Mouse (Mus musculus): Measurements from ENCODE around the gene Clptm1.
"Not testable (repeated sequence)": the region's sequence is repeated elsewhere in the genome, so short reads cannot be mapped to it uniquely, and the experiment has no call there.

The Clptm1 gene

DNA sequence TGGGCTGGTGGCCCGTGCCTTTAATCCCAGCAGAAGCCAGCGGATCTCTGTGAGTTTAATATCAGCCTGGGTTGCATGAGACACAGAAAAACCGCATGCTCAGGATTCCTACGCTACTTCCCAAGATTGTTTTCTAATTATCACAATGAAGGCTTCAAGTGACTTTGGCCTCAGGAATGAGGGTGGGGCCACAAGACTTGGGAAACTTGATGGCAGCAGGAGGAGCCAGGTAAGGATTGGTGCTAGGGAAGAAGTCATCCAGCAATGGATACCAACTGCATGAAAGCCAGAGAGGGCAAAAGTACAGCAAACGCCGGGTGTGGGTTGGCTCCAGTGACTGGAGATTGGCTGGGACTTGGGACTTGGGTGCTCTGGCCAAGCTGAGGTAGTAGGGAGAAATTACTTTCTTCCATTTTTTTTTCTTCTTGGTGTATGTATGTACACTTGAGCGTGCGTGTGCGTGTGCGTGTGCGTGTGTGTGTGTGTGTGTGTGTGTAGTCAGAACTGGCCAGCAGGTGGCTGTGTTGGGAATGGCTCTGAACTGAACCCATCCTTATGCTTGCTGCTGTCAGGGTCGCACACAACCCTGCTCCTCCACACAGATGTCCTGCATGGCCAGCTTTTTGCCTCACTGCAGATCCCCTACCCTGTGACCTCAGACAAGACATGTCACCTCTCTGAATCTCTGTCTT is 55.0 kb downstream of the Clptm1 start:
- no peak for DNase-seq (ENCODE audit: low spot score in 2 of 2)

DNA sequence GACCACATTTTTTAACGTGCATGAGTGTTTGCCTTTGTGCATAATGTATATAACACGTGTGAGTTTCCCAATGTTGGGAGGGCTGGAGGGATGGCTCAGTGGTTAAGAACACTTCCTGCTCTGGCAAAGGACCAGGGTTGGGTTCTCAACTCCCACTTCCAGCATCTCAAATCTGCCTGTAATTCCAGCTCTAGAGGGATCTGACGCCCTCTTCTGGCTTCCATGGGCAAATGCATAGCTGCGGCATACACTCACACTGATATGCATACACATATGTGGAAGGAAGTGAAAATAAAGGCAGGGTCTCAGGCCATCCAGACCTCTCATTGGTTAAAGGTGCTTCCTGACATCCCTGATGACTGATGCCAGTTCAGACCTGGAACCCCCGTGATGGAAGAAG is 57.5 kb downstream of the Clptm1 start:
- DNase-seq (ENCODE audit: low spot score in 2 of 2): no peak

DNA sequence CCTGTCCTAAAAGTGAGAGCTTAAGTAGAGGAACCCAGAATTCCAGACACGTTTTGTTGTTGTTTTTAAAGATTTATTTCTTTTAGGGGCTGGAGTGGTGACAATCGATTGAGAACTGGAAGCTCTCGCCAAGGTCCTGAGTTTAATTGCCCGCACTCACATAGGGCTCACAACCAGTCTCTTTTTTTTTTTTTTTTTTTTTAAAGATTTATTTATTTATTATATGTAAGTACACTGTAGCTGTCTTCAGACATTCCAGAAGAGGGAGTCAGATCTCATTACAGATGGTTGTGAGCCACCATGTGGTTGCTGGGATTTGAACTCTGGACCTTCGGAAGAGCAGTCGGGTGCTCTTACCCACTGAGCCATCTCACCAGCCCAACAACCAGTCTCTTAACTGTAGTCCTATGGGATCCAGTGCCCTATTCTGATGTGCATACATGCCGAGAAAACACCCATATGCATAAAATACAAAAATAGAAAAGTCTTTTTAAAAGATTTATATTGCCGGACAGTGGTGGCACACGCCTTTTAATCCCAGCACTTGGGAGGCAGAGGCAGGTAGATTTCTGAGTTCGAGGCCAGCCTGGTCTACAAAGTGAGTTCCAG is 60.1 kb downstream of the Clptm1 start:
- DNase-seq (ENCODE audit: low spot score in 2 of 2): not testable (repeated sequence)

DNA sequence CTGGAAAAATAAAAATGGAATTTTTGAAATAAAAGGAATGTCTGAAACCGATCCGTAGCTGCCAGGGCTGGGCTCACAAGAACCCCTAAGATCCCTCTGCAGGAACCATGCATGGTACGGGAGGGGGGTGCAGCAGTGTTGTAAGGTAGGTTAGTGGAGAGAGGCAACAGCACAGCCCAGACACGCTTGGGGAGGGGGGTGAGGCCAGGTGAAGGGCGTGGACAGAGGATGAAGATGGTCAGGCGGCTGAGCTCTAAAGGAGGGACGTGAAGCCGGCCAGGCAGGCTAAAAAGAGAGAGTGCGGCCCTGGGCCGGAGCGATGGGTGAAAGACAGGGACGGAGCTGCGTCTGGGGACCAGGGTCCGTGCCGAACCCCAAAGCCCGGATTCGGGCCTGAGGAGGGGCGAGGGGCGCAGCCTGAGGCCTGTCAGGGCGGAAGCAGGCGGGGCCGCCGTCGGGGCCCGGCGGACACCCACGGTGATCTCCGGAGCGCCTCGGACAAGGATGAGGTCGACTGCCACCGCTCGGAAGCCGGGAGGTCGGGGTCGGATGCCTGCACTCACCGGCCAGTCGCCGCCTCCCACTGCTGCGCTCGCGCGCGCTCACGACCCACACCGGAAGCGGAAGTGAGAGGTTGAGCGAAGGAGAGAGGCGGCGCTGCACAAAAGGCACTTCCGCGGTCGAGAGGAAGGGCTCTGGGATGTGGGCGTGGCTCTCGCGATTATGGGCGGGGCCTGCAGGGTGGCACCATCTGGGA is 60.8 kb downstream of the Clptm1 start, which contains the start of gene Clasrp:
Gene Clasrp, minus strand, starts transcription at position 638 of the 757 bp plus-strand sequence.
- DNase-seq (ENCODE audit: low spot score in 2 of 2): peak; percentile 92 to 93

DNA sequence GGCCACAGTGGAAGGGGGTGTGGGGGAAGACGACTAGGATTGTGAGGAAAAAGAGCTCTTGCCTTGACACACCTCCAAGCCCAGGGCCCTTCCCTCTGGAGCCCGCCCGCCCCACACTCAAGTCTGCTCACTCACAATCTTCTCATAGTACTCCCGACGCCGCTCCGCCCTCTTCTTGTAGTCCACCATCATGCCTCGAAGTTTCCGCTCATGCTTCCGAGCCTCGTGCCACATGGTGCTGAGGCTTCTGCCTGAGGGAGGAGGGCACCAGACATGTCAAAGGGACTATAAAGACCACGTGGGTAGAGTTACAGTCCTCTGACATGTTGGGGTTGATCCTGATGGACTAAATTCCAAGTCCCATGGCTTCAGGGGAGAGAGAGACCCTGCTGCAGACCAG is 61.8 kb downstream of the Clptm1 start:
- DNase-seq (ENCODE audit: low spot score in 2 of 2): no peak

DNA sequence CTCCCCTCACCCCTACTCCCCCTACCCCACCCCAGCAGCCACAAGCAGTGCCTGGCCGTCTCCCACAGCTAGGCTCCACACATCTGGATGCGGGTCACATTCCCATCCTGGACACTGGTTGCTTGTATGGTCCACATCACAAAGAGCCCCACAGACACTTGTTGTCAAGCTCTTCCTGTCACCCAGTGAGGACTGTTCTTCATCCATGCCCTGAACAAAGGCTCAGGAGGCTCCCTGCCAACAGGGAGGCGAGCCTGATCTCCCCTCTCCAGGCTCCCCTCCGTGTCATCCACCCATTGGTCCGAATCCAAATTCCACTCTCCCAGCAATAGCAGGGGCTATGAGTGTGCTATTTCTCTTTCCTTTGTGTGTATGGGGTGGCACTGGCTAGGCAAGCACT is 64.3 kb downstream of the Clptm1 start:
- DNase-seq (ENCODE audit: low spot score in 2 of 2): peak in 1 of 2 experiments; percentile 34

DNA sequence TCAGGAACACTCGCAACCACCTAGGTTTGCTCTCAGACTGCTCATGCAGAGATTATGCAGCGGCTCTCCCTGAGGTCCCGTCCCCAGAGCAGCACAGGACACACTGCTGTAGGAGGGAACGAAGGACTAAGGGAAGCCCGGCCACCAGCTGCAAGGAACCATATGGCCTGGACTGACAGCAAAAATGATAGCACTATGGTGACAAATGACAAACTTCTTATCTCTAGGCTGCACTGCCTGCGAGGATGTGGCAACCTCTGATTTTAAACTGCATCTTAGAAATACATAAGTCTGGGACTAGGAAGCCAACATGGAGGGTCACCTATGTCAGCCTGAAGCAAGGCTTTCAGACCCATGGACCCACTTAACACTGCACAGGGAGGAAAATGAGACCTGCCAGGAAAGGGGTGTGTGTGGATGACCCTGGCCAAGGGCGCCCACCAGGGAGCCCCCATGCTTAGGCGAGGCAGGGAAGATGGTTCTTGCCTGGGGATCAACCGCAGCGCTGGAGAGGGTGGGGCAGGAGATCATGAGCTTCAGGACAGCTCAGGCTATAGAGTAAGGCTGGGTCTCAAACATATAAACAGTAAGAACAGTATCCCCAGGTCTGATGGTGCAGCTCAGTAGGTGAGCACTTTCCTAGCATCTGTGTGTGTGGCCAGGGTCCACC is 71.6 kb downstream of the Clptm1 start:
- DNase-seq (ENCODE audit: low spot score in 2 of 2): no peak

DNA sequence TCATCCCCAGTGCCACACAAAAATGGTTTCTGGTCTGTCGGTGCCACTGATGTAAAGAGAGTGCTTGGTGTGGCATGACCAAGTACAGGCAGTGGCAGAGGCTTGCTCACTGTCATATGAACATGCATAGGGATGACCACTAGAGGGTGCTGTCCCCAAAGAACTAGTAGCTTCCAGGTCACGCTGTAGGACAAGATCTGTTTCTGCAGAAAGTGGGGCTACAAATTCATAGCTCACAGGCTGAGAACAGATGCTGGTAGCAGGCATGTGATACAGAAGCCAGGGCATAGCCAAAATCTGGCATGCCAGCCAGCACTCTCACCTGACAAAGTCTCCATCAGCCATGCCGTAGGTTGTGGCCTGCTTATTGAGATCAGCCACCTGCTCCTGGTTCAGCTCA is 74.9 kb downstream of the Clptm1 start:
- DNase-seq (ENCODE audit: low spot score in 2 of 2): peak; percentile 68 to 81

DNA sequence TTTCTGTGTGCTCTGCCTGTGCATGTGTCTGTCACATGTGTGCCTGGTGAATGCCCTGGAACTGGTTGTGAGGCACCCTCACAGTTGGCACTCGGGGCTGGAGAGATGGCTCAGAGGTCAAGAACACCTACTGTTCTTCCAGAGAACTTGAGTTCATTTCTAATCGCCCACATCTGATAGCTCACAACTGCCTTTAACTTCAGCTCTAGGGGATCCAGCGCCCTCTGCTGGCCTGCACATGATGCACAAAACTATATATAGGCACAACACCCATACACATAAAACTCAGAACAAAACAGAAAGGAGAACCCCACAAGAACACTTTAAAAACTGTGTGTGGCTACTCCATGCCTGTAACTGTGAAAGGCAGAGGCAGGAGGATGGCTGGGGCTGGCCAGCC is 75.6 kb downstream of the Clptm1 start:
- peak in 1 of 2 experiments; percentile 44 for DNase-seq (ENCODE audit: low spot score in 2 of 2)

DNA sequence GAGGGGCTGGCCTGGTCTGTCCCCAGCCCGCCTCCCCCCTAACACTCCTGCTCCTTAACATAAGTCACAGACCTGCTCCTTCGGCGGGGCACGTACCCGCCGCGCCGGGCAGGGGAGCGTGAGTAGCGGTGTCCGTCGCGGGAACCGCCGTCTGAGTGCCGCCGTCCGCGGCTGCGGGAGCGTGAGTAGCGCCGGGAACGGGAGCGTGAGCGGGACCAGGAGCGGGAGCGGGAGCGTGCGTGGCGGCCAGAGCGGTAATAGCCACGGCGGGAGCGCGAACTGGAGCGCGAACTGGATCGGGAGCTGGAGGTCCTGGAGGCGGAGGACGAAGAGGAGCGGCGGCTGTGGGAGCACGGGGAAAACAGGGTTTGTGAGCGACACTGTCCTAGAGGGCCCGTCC is 78.6 kb downstream of the Clptm1 start:
- DNase-seq (ENCODE audit: low spot score in 2 of 2): no peak
